Mouse (Mus musculus) thymus, adult 2 months (tissue): ENCODE data around the gene Hist1h2ac. TPM values are rescaled to one million over a fixed set of nuclear protein-coding genes. Genes with fewer than 3 reads are reported as not detected.

Experiments used
- DNase-seq: peaks from one replicate; pipeline ENCODE4 v3.0.0; 2021
- H3K27ac ChIP-seq: fragments of 200-500 bp; 2 replicates; pipeline ENCODE4 v1.5.1; 2012; ENCODE audit warnings: low read length, control low read depth; ENCODE audit not compliant: control insufficient read depth, insufficient read depth
- H3K27me3 ChIP-seq: fragments of 200-500 bp; 2 replicates; pipeline ENCODE4 v1.6.1; 2012; ENCODE audit warnings: mild to moderate bottlenecking, low read length, moderate library complexity, mixed read lengths; ENCODE audit not compliant: control insufficient read depth, insufficient read depth
- H3K36me3 ChIP-seq: fragments of 200-500 bp; 2 replicates; pipeline ENCODE4 v1.6.1; 2012; ENCODE audit warnings: mild to moderate bottlenecking, low read length, moderate library complexity; ENCODE audit not compliant: control insufficient read depth, insufficient read depth
- H3K4me1 ChIP-seq: fragments of 200-500 bp; replicated peaks from 2 replicates; pipeline ENCODE4 v1.6.1; 2012; ENCODE audit warnings: low read length; ENCODE audit not compliant: control insufficient read depth, insufficient read depth
- H3K4me3 ChIP-seq: fragments of 200-500 bp; 2 replicates; pipeline ENCODE4 v1.5.1; 2012; ENCODE audit warnings: mild to moderate bottlenecking, low read length, control low read depth, moderate library complexity; ENCODE audit not compliant: control insufficient read depth, insufficient read depth
- CTCF ChIP-seq: fragments of 200-500 bp; IDR thresholded peaks from 2 replicates; pipeline ENCODE4 v1.5.1; 2012; ENCODE audit warnings: mild to moderate bottlenecking, control low read depth, low read length, moderate library complexity, borderline replicate concordance; ENCODE audit not compliant: control insufficient read depth, poor library complexity, insufficient read depth; ENCODE audit errors: extremely low read depth
- POLR2A ChIP-seq: fragments of 200-500 bp; IDR thresholded peaks from 2 replicates; pipeline ENCODE4 v1.6.1; 2012; ENCODE audit warnings: mild to moderate bottlenecking, low read length, control low read depth, moderate library complexity; ENCODE audit not compliant: control insufficient read depth, poor library complexity, insufficient read depth; ENCODE audit errors: extremely low read depth
- WGBS: fragments of 180-500 bp; shearing (Covaris S2); methylation state at CpG from one replicate; pipeline ENCODE4 v1.1.7; 2018; 5-methylcytosine and 5-hydroxymethylcytosine counted together
- polyA plus RNA-seq: library from polyadenylated mRNA; depleted of rRNA; stranded (reverse); fragments of >200 nt; gene quantifications from 2 replicates; pipeline ENCODE4 v1.2.3, GENCODE M21; 2012

Gene Hist1h2ac
- polyA plus RNA-seq, 1 experiment = 11.0 TPM

- H3K4me3 ChIP-seq = no peak within 1 kb of the TSS
- no peak within 1 kb of the TSS for H3K27ac ChIP-seq
- H3K27me3 ChIP-seq = no peaks in the 10 kb centered on the region
- peaks cover 7% of the 10 kb centered on the region for H3K4me1 ChIP-seq
- WGBS = 82% methylated on average over 13 of the region's 13 CpGs
- no peaks in the 10 kb centered on the region for H3K36me3 ChIP-seq
- no peak for TF ChIP-seq POLR2A
- TF ChIP-seq CTCF = no peak
- DNase-seq = no peak
Observed at GRCm38 (mm10) chr13:23695514-23695913, 11.8 kb upstream of the Hist1h2ac start, which contains the start of gene Hist1h1t. TSS of gene Hist1h1t (plus strand) at chr13:23695814.

GRCm38 (mm10) chr13:23694956-23695355, 11.2 kb upstream of the Hist1h2ac start:
- no peak for DNase-seq
- TF ChIP-seq POLR2A (no peak), CTCF (no peak)
- Histone ChIP-seq H3K36me3 (no peaks in the 10 kb centered on the region), H3K27me3 (no peaks in the 10 kb centered on the region), H3K4me1 (peaks cover 7% of the 10 kb centered on the region), H3K27ac (no peak overlapping the region), H3K4me3 (no peak overlapping the region)
- WGBS = 98% methylated on average over 9 of the region's 9 CpGs

DNA sequence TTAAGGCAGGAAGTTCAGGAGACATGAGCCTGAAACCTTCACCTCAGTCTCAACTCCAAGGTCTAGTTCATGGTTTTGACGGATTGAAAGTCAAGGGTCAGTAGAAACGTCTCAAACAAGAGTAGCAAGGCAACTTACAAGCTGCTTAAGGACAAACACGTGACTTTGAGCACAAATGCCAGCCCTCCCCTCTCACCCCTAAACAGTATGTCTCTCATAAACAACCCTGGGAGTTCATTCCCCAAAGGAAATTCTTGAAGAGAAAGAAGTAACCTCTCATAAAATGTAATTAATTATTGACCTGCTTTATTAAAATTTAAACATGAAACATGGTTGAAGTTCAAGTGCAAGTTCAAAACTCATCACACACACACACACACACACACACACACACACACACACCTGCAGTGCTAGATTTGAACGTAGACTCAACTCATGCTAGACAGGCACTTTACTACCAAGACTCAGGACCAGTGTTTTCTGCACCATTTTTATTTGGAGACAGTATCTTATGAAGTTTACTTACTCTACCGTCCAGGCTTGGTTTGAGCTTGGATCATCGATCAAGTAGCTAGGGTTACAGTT, 10.2 kb upstream of the Hist1h2ac start:
- Histone ChIP-seq H3K4me3 (no peak overlapping the region), H3K27ac (no peak overlapping the region), H3K4me1 (peaks cover 7% of the 10 kb centered on the region), H3K27me3 (no peaks in the 10 kb centered on the region), H3K36me3 (no peaks in the 10 kb centered on the region)
- TF ChIP-seq POLR2A (no peak), CTCF (no peak)
- WGBS = 94% methylated on average over 6 of the region's 6 CpGs
- DNase-seq = no peak

- H3K27ac ChIP-seq = no peak overlapping the region
- DNase-seq = no peak
- H3K36me3 ChIP-seq = no peaks in the 10 kb centered on the region
- no peaks in the 10 kb centered on the region for H3K27me3 ChIP-seq
- no peak overlapping the region for H3K4me3 ChIP-seq
- H3K4me1 ChIP-seq = no peaks in the 10 kb centered on the region
- no peak for TF ChIP-seq POLR2A
- no peak for TF ChIP-seq CTCF
- WGBS = 81% methylated on average over 2 of the region's 2 CpGs
Observed at GRCm38 (mm10) chr13:23689459-23689858, 5.7 kb upstream of the Hist1h2ac start.

- no peaks in the 10 kb centered on the region for H3K36me3 ChIP-seq
- 86% methylated on average over 2 of the region's 2 CpGs for WGBS
- H3K27me3 ChIP-seq = no peaks in the 10 kb centered on the region
- H3K4me1 ChIP-seq = no peaks in the 10 kb centered on the region
- no peak for DNase-seq
- no peak for TF ChIP-seq POLR2A
- no peak for TF ChIP-seq CTCF
- H3K4me3 ChIP-seq = no peak overlapping the region
- H3K27ac ChIP-seq = no peak overlapping the region
Observed at GRCm38 (mm10) chr13:23688956-23689355, 5.2 kb upstream of the Hist1h2ac start.

DNA sequence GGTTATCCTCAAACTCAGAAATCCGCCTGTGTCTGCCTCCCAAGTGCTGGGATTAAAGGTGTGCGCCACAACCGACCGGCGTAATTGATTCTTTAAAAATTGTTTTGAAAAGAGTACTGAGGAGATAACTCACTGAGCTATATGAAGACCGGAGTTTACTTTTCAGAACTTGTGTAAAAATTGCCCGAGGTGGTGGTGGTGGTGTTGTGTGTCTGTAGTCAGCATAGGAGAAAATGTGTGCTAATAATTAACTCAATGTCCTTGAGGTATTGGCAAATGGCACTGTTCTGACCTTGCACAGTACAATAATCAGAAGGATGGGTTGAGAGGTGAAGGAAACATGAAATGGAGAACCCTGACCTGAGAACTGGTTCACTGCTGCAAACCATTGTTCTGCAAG, 4.2 kb upstream of the Hist1h2ac start:
- no peak overlapping the region for H3K4me3 ChIP-seq
- no peaks in the 10 kb centered on the region for H3K4me1 ChIP-seq
- TF ChIP-seq POLR2A (no peak), CTCF (no peak)
- 97% methylated on average over 7 of the region's 7 CpGs for WGBS
- DNase-seq = no peak
- H3K27me3 ChIP-seq = no peaks in the 10 kb centered on the region
- no peak overlapping the region for H3K27ac ChIP-seq
- no peaks in the 10 kb centered on the region for H3K36me3 ChIP-seq

DNA sequence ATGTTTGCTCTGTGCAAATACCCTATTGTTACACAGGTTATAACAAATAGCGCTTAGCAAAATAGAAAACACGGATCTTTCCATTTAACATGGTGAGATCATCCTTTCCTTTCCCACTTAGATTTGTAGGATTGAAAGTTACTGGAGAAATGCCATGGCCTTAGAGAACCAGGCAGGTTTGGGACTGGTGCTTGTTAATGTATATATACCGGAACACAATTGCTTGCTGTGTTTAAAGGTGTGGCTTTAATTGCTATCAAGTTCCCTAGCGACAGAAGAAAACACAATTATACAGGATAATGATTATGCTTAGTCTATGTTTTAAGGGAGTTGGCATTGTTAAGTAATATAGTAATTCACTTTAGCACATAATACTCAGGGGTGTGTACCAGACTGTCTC, 3.4 kb upstream of the Hist1h2ac start:
- WGBS = 97% methylated on average over 4 of the region's 4 CpGs
- Histone ChIP-seq H3K27me3 (no peaks in the 10 kb centered on the region), H3K36me3 (no peaks in the 10 kb centered on the region), H3K4me3 (no peak overlapping the region), H3K4me1 (peaks cover 3% of the 10 kb centered on the region; the same call in 1 of the 2 replicates), H3K27ac (no peak overlapping the region)
- TF ChIP-seq CTCF = no peak
- TF ChIP-seq POLR2A = no peak
- no peak for DNase-seq
